Mouse (Mus musculus): Measurements from ENCODE around the gene Olfr1420. TPM values are rescaled to one million over a fixed set of nuclear protein-coding genes. Genes with fewer than 3 reads are reported as not detected.

Gene Olfr1420
- not detected in 2 replicates for polyA plus RNA-seq (2012; rRNA removed; ENCODE audit: low replicate concordance)

GRCm38 (mm10) chr19:11886265-11886664 is at the start of gene Olfr1420:
TSS of gene Olfr1420 (plus strand) at chr19:11886565.

GRCm38 (mm10) chr19:11839119-11839518 is 47.2 kb upstream of the Olfr1420 start, which contains the start of gene Olfr1417:
TSS of gene Olfr1417 (minus strand) at chr19:11839219.

GRCm38 (mm10) chr19:11860966-11861365 is 25.4 kb upstream of the Olfr1420 start, which contains the start of gene Olfr1418:
TSS of gene Olfr1418 (minus strand) at chr19:11861066.

GRCm38 (mm10) chr19:11875006-11875405 is 11.4 kb upstream of the Olfr1420 start, which contains the start of gene Olfr1419:
TSS of gene Olfr1419 (minus strand) at chr19:11875106.

GRCm38 (mm10) chr19:11912037-11912532 is 25.7 kb downstream of the Olfr1420 start, which contains the start of gene Patl1:
TSS of gene Patl1 (plus strand) at chr19:11912399.

Other genes starting within 250 kb of the Olfr1420 start
- gene Ms4a3, start 245.7 kb upstream of the Olfr1420 start, polyA plus RNA-seq (2012; rRNA removed; ENCODE audit: low replicate concordance) = not detected in 2 replicates
- not detected in 2 replicates for gene Oosp2, start 226.0 kb upstream of the Olfr1420 start, polyA plus RNA-seq (2012; rRNA removed; ENCODE audit: low replicate concordance)
- gene Oosp1, start 195.4 kb upstream of the Olfr1420 start, polyA plus RNA-seq (2012; rRNA removed; ENCODE audit: low replicate concordance) = not detected in 2 replicates
- gene Oosp3, start 189.5 kb upstream of the Olfr1420 start, polyA plus RNA-seq (2012; rRNA removed; ENCODE audit: low replicate concordance) = not detected in 2 replicates
- not detected in 2 replicates for gene Gif, start 139.0 kb upstream of the Olfr1420 start, polyA plus RNA-seq (2012; rRNA removed; ENCODE audit: low replicate concordance)
- 7.6 and 15.1 TPM in 2 replicates for gene Mrpl16, start 116.2 kb upstream of the Olfr1420 start, polyA plus RNA-seq (2012; rRNA removed; ENCODE audit: low replicate concordance)
- gene Stx3, start 67.2 kb upstream of the Olfr1420 start, polyA plus RNA-seq (2012; rRNA removed; ENCODE audit: low replicate concordance) = 4.6 and 6.8 TPM in 2 replicates
- not detected in 2 replicates for gene Olfr1417, start 47.3 kb upstream of the Olfr1420 start, polyA plus RNA-seq (2012; rRNA removed; ENCODE audit: low replicate concordance)
- gene Olfr1418, start 25.5 kb upstream of the Olfr1420 start, polyA plus RNA-seq (2012; rRNA removed; ENCODE audit: low replicate concordance) = not detected in 2 replicates
- gene Olfr1419, start 11.5 kb upstream of the Olfr1420 start, polyA plus RNA-seq (2012; rRNA removed; ENCODE audit: low replicate concordance) = not detected in 2 replicates
- gene Patl1, start 25.8 kb downstream of the Olfr1420 start, polyA plus RNA-seq (2012; rRNA removed; ENCODE audit: low replicate concordance) = 15.0 and 25.6 TPM in 2 replicates
- 10.3 and 21.0 TPM in 2 replicates for gene Osbp, start 79.4 kb downstream of the Olfr1420 start, polyA plus RNA-seq (2012; rRNA removed; ENCODE audit: low replicate concordance)
- gene Olfr1423, start 154.8 kb downstream of the Olfr1420 start, polyA plus RNA-seq (2012; rRNA removed; ENCODE audit: low replicate concordance) = not detected in 2 replicates
- gene Olfr1424, start 176.1 kb downstream of the Olfr1420 start, polyA plus RNA-seq (2012; rRNA removed; ENCODE audit: low replicate concordance) = not detected in 2 replicates
- not detected in 2 replicates for gene Olfr1425, start 191.2 kb downstream of the Olfr1420 start, polyA plus RNA-seq (2012; rRNA removed; ENCODE audit: low replicate concordance)
- gene Olfr1426, start 205.4 kb downstream of the Olfr1420 start, polyA plus RNA-seq (2012; rRNA removed; ENCODE audit: low replicate concordance) = not detected in 2 replicates
- not detected in 2 replicates for gene Olfr1427, start 216.8 kb downstream of the Olfr1420 start, polyA plus RNA-seq (2012; rRNA removed; ENCODE audit: low replicate concordance)
- gene Olfr1428, start 229.3 kb downstream of the Olfr1420 start, polyA plus RNA-seq (2012; rRNA removed; ENCODE audit: low replicate concordance) = not detected in 2 replicates
- gene Olfr76, start 236.6 kb downstream of the Olfr1420 start, polyA plus RNA-seq (2012; rRNA removed; ENCODE audit: low replicate concordance) = not detected in 2 replicates